Mouse (Mus musculus) midbrain, embryonic 15.5 days (tissue): Measurements from ENCODE around the gene Gm10134. TPM values are rescaled to one million over a fixed set of nuclear protein-coding genes. Genes with fewer than 3 reads are reported as not detected.
A peak's percentile ranks its signal among the peaks of the same experiment; 100 is the strongest.

Experiments used
- ATAC-seq: fragments of 200-750 bp; cut with Nextera tagmentation; replicated peaks from 2 replicates; pipeline ENCODE4 v1.8.0; 2017; ENCODE audit warnings: moderate TSS enrichment
- H3K27ac ChIP-seq: fragments of 300-500 bp; sonication (generic); 2 replicates; pipeline ENCODE4 v1.5.1; 2015; ENCODE audit warnings: mild to moderate bottlenecking, inconsistent platforms
- H3K27me3 ChIP-seq: fragments of 300-500 bp; sonication (generic); replicated peaks from 2 replicates; pipeline ENCODE4 v1.6.1; 2015; ENCODE audit warnings: inconsistent platforms
- H3K36me3 ChIP-seq: fragments of 300-500 bp; sonication (generic); replicated peaks from 2 replicates; pipeline ENCODE4 v1.6.1; 2015; ENCODE audit warnings: inconsistent platforms
- H3K4me1 ChIP-seq: fragments of 300-500 bp; sonication (generic); 2 replicates; pipeline ENCODE4 v1.6.1; 2015; ENCODE audit warnings: inconsistent platforms
- H3K4me2 ChIP-seq: fragments of 300-500 bp; sonication (generic); 2 replicates; pipeline ENCODE4 v1.6.1; 2015; ENCODE audit warnings: inconsistent platforms, mild to moderate bottlenecking, moderate library complexity
- H3K4me3 ChIP-seq: fragments of 300-500 bp; sonication (generic); 2 replicates; pipeline ENCODE4 v1.5.1; 2015; ENCODE audit warnings: mild to moderate bottlenecking, inconsistent platforms
- H3K9ac ChIP-seq: fragments of 300-500 bp; sonication (generic); 2 replicates; pipeline ENCODE4 v1.6.1; 2015; ENCODE audit warnings: mild to moderate bottlenecking, inconsistent platforms
- H3K9me3 ChIP-seq: fragments of 300-500 bp; sonication (generic); 2 replicates; pipeline ENCODE4 v1.6.1; 2016; ENCODE audit warnings: inconsistent platforms
- WGBS: fragments of 180-500 bp; shearing (Covaris S2); methylation state at CpG from one replicate; pipeline ENCODE4 v1.1.7; 2015; ENCODE audit warnings: mixed read lengths; 5-methylcytosine and 5-hydroxymethylcytosine counted together
- polyA plus RNA-seq: library from polyadenylated mRNA; unstranded; fragments of >200 nt; fragmentation: Nextera tagmentation; extraction: Ambion mirVana; gene quantifications from 2 replicates; pipeline ENCODE4 v1.2.1, GENCODE M21; 2015

Gm10134 gene
- polyA plus RNA-seq, 1 experiment from 2014 or later, result 1.4 TPM

GRCm38 (mm10) chr2:28536766-28537633 is 31.1 kb downstream of the Gm10134 start:
- H3K4me1 ChIP-seq, result peaks cover 86% of the 10 kb centered on the region
- peaks cover under 1% of the 10 kb centered on the region; the same call in 1 of the 2 replicates for H3K36me3 ChIP-seq
- no peak overlapping the region for H3K4me3 ChIP-seq
- H3K9ac ChIP-seq, result 0 out of 2 replicates have a peak overlapping the region, but pooled peaks have one; percentile 12
- H3K27me3 ChIP-seq, result no peaks in the 10 kb centered on the region
- H3K4me2 ChIP-seq, result no peak overlapping the region
- no peaks in the 10 kb centered on the region for H3K9me3 ChIP-seq
- 65% methylated on average over 11 of the region's 11 CpGs for WGBS
- peak overlapping the region; percentile 2 for H3K27ac ChIP-seq
- ATAC-seq, result no peak

- H3K4me3 ChIP-seq, result no peak overlapping the region
- no peaks in the 10 kb centered on the region for H3K9me3 ChIP-seq
- 18% methylated on average over 4 of the region's 4 CpGs for WGBS
- H3K27me3 ChIP-seq, result no peaks in the 10 kb centered on the region
- peak overlapping the region; percentile 61 for H3K27ac ChIP-seq
- H3K4me2 ChIP-seq, result no peak overlapping the region
- peaks cover 80% of the 10 kb centered on the region for H3K4me1 ChIP-seq
- H3K36me3 ChIP-seq, result peaks cover 6% of the 10 kb centered on the region
- no peak overlapping the region for H3K9ac ChIP-seq
- ATAC-seq, result no peak
Observed at GRCm38 (mm10) chr2:28537634-28537920, 31.7 kb downstream of the Gm10134 start.

GRCm38 (mm10) chr2:28537995-28538816 is 32.3 kb downstream of the Gm10134 start:
- ATAC-seq, result no peak
- Histone ChIP-seq H3K4me2 (no peak overlapping the region), H3K9me3 (no peaks in the 10 kb centered on the region), H3K36me3 (peaks cover 10% of the 10 kb centered on the region), H3K27ac (peak overlapping the region; percentile 61), H3K4me1 (peaks cover 73% of the 10 kb centered on the region), H3K27me3 (no peaks in the 10 kb centered on the region), H3K4me3 (no peak overlapping the region), H3K9ac (no peak overlapping the region)
- 65% methylated on average over 8 of the region's 8 CpGs for WGBS

- H3K27me3 ChIP-seq, result no peaks in the 10 kb centered on the region
- 0 out of 2 replicates have a peak overlapping the region, but pooled peaks have one; percentile 10 for H3K9ac ChIP-seq
- ATAC-seq, result no peak
- no peak overlapping the region for H3K4me2 ChIP-seq
- no peak overlapping the region for H3K4me3 ChIP-seq
- 21% methylated on average over 1 of the region's 1 CpGs for WGBS
- H3K4me1 ChIP-seq, result peaks cover 68% of the 10 kb centered on the region
- H3K9me3 ChIP-seq, result no peaks in the 10 kb centered on the region
- peak overlapping the region; percentile 61 for H3K27ac ChIP-seq
- peaks cover 16% of the 10 kb centered on the region for H3K36me3 ChIP-seq
Observed at GRCm38 (mm10) chr2:28538817-28539128, 32.9 kb downstream of the Gm10134 start.

- 31% methylated on average over 7 of the region's 7 CpGs for WGBS
Observed at GRCm38 (mm10) chr2:28539206-28539605, 33.3 kb downstream of the Gm10134 start.

GRCm38 (mm10) chr2:28539949-28540348 is 34.1 kb downstream of the Gm10134 start:
- Histone ChIP-seq H3K9ac (no peak overlapping the region), H3K4me1 (peaks cover 56% of the 10 kb centered on the region), H3K27me3 (no peaks in the 10 kb centered on the region), H3K9me3 (no peaks in the 10 kb centered on the region), H3K4me2 (no peak overlapping the region), H3K27ac (peak overlapping the region; percentile 61), H3K4me3 (no peak overlapping the region), H3K36me3 (peaks cover 28% of the 10 kb centered on the region)
- WGBS, result 70% methylated on average over 2 of the region's 2 CpGs
- ATAC-seq, result no peak

More at GRCm38 (mm10) chr2:28539206-28539605, 33.3 kb downstream of the Gm10134 start:
- Histone ChIP-seq H3K9ac (0 out of 2 replicates have a peak overlapping the region, but pooled peaks have one; percentile 10), H3K36me3 (peaks cover 20% of the 10 kb centered on the region), H3K4me2 (no peak overlapping the region), H3K4me1 (peaks cover 63% of the 10 kb centered on the region), H3K27me3 (no peaks in the 10 kb centered on the region), H3K27ac (peak overlapping the region; percentile 61), H3K9me3 (no peaks in the 10 kb centered on the region), H3K4me3 (no peak overlapping the region)
- ATAC-seq, result peak; percentile 34; the same call in 1 of the 2 replicates

- no peak overlapping the region for H3K27ac ChIP-seq
- H3K4me3 ChIP-seq, result no peak overlapping the region
- WGBS, result 76% methylated on average over 8 of the region's 8 CpGs
- H3K27me3 ChIP-seq, result no peaks in the 10 kb centered on the region
- H3K9me3 ChIP-seq, result no peaks in the 10 kb centered on the region
- no peak overlapping the region for H3K4me2 ChIP-seq
- no peak for ATAC-seq
- peaks cover 35% of the 10 kb centered on the region for H3K36me3 ChIP-seq
- H3K9ac ChIP-seq, result no peak overlapping the region
- H3K4me1 ChIP-seq, result peaks cover 48% of the 10 kb centered on the region
Observed at GRCm38 (mm10) chr2:28540587-28541227, 34.8 kb downstream of the Gm10134 start.

- Histone ChIP-seq H3K27me3 (no peaks in the 10 kb centered on the region), H3K9ac (no peak overlapping the region), H3K4me2 (no peak overlapping the region), H3K36me3 (peaks cover 60% of the 10 kb centered on the region), H3K4me1 (peaks cover 19% of the 10 kb centered on the region), H3K4me3 (no peak overlapping the region), H3K9me3 (no peaks in the 10 kb centered on the region), H3K27ac (no peak overlapping the region)
- no peak for ATAC-seq
- WGBS, result 91% methylated on average over 8 of the region's 8 CpGs
Observed at GRCm38 (mm10) chr2:28543894-28544293, 38.0 kb downstream of the Gm10134 start.

- Histone ChIP-seq H3K27me3 (no peaks in the 10 kb centered on the region), H3K36me3 (peaks cover 81% of the 10 kb centered on the region), H3K9me3 (no peaks in the 10 kb centered on the region), H3K4me3 (no peak overlapping the region), H3K4me2 (no peak overlapping the region), H3K27ac (no peak overlapping the region), H3K9ac (no peak overlapping the region), H3K4me1 (no peaks in the 10 kb centered on the region)
- ATAC-seq, result no peak
Observed at GRCm38 (mm10) chr2:28545976-28546375, 40.1 kb downstream of the Gm10134 start.

- H3K4me2 ChIP-seq, result no peak overlapping the region
- H3K4me1 ChIP-seq, result no peaks in the 10 kb centered on the region
- WGBS, result 71% methylated on average over 6 of the region's 6 CpGs
- no peaks in the 10 kb centered on the region for H3K27me3 ChIP-seq
- ATAC-seq, result no peak
- H3K27ac ChIP-seq, result no peak overlapping the region
- no peaks in the 10 kb centered on the region for H3K9me3 ChIP-seq
- no peak overlapping the region for H3K9ac ChIP-seq
- H3K4me3 ChIP-seq, result no peak overlapping the region
- peaks cover 86% of the 10 kb centered on the region for H3K36me3 ChIP-seq
Observed at GRCm38 (mm10) chr2:28546560-28546959, 40.7 kb downstream of the Gm10134 start.

GRCm38 (mm10) chr2:28547237-28548172 is 41.6 kb downstream of the Gm10134 start:
- H3K4me3 ChIP-seq, result no peak overlapping the region
- 52% methylated on average over 11 of the region's 11 CpGs for WGBS
- peak; percentile 28; the same call in 1 of the 2 replicates for ATAC-seq
- peaks cover 90% of the 10 kb centered on the region for H3K36me3 ChIP-seq
- no peaks in the 10 kb centered on the region for H3K27me3 ChIP-seq
- no peak overlapping the region for H3K9ac ChIP-seq
- H3K4me2 ChIP-seq, result no peak overlapping the region
- H3K4me1 ChIP-seq, result no peaks in the 10 kb centered on the region
- H3K27ac ChIP-seq, result no peak overlapping the region
- H3K9me3 ChIP-seq, result no peaks in the 10 kb centered on the region
